Mouse (Mus musculus): ENCODE results near the gene Bcl7c. TPM values are rescaled to one million over a fixed set of nuclear protein-coding genes. Genes with fewer than 3 reads are reported as not detected.

The Bcl7c gene
- total and polyA plus RNA-seq, 3 experiments: 13.5 to 34.5 (median 34.1) TPM

DNA sequence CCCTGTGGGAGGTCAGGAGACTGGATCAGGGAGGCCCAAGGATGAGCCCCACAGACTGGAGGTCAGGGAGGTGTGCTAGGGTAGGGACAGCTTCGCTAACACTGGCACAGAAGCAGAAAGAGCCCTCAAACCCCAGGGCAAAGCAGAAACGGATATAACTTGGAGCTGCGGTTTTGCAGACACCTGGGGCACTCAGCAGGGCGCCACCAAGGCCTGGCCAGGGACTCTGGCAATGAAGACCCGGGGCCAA lies 851 bp downstream of the Bcl7c start:
- peaks cover 8% of the 10 kb centered on the region for H3K4me1 ChIP-seq (ENCODE audit: control insufficient read depth, insufficient read depth, low read length)
- H3K27ac ChIP-seq: peak overlapping the region; percentile 96
- intact Hi-C loops (cut with DNase I): loop anchor here (1.0 to 5.0 kb wide), 3 partner anchors 15 to 121 kb away; partner anchors contain the start of genes Ccdc189 and Rnf40
- H3K79me2 ChIP-seq (replicated peaks; ENCODE audit: control insufficient read depth, insufficient read depth, low read length): no peaks in the 10 kb centered on the region
- no peak for DNase-seq
- peak overlapping the region; percentile 88 for H3K9ac ChIP-seq (ENCODE audit: low read depth, low read length)
- no peak for TF ChIP-seq EP300 (IDR thresholded peaks at IDR 0.05; ENCODE audit: insufficient read depth, low read depth, low read length)
- no peak for TF ChIP-seq CTCF (IDR thresholded peaks at IDR 0.05)
- no peak for TF ChIP-seq POLR2A (IDR thresholded peaks at IDR 0.05; ENCODE audit: insufficient read depth, low read depth, low read length)
- 6% methylated on average over 5 of the region's 5 CpGs for WGBS
- no peaks in the 10 kb centered on the region for H3K36me3 ChIP-seq (ENCODE audit: control insufficient read depth, insufficient read depth, low read length)
- peak overlapping the region; percentile 91 for H3K4me3 ChIP-seq
- no peaks in the 10 kb centered on the region for H3K27me3 ChIP-seq (ENCODE audit: control insufficient read depth, insufficient read depth, low read length)

GRCm38 (mm10) chr7:127707045-127707956 lies 1.4 kb downstream of the Bcl7c start:
- intact Hi-C loops (cut with DNase I): loop anchor here (2.0 to 5.0 kb wide), 2 partner anchors 14 to 120 kb away; partner anchors contain the start of genes Ccdc189 and Rnf40
- WGBS: 64% methylated on average over 22 of the region's 22 CpGs
- Histone ChIP-seq H3K9ac (ENCODE audit: low read depth, low read length) (peak overlapping the region; percentile 88), H3K4me3 (peak overlapping the region; percentile 91), H3K4me1 (ENCODE audit: control insufficient read depth, insufficient read depth, low read length) (peaks cover 9% of the 10 kb centered on the region), H3K79me2 (replicated peaks; ENCODE audit: control insufficient read depth, insufficient read depth, low read length) (no peaks in the 10 kb centered on the region), H3K27me3 (ENCODE audit: control insufficient read depth, insufficient read depth, low read length) (no peaks in the 10 kb centered on the region), H3K36me3 (ENCODE audit: control insufficient read depth, insufficient read depth, low read length) (no peaks in the 10 kb centered on the region), H3K27ac (peak overlapping the region; percentile 96)
- DNase-seq: peak in 1 of 2 experiments; percentile 28
- TF ChIP-seq EP300 (IDR thresholded peaks at IDR 0.05; ENCODE audit: insufficient read depth, low read depth, low read length): no peak
- no peak for TF ChIP-seq POLR2A (IDR thresholded peaks at IDR 0.05; ENCODE audit: insufficient read depth, low read depth, low read length)
- no peak for TF ChIP-seq CTCF (IDR thresholded peaks at IDR 0.05)

DNA sequence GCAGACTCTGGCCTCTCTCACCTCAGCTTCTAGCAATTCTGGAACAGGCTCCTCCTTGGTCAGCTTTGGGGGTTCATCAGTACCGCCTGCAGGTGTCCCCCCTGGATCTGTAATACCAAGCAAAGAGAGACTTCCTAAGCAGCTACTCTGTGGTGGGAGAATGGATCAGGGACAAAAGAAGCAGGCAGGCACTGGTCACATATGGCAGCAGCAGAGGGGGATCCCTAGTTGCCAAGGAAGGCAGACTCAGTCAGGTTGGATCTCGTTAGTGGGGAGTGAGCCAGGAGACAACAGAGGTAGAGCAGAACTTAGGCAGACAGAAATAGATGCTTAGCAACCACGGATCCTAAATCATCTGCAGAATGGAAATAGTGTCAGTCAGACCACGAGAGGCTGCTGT lies 3.0 kb downstream of the Bcl7c start:
- TF ChIP-seq EP300 (IDR thresholded peaks at IDR 0.05; ENCODE audit: insufficient read depth, low read depth, low read length) (no peak), POLR2A (IDR thresholded peaks at IDR 0.05; ENCODE audit: insufficient read depth, low read depth, low read length) (no peak), CTCF (IDR thresholded peaks at IDR 0.05) (no peak)
- Histone ChIP-seq H3K36me3 (ENCODE audit: control insufficient read depth, insufficient read depth, low read length) (peaks cover 4% of the 10 kb centered on the region), H3K9ac (ENCODE audit: low read depth, low read length) (no peak overlapping the region), H3K27me3 (ENCODE audit: control insufficient read depth, insufficient read depth, low read length) (no peaks in the 10 kb centered on the region), H3K27ac (no peak overlapping the region), H3K79me2 (replicated peaks; ENCODE audit: control insufficient read depth, insufficient read depth, low read length) (no peaks in the 10 kb centered on the region), H3K4me3 (no peak overlapping the region), H3K4me1 (ENCODE audit: control insufficient read depth, insufficient read depth, low read length) (peaks cover 7% of the 10 kb centered on the region)
- DNase-seq: no peak
- intact Hi-C loops (cut with DNase I): loop anchor here (2.0 to 5.0 kb wide), 2 partner anchors 13 to 118 kb away; partner anchors contain the start of genes Ccdc189 and Rnf40
- 77% methylated on average over 4 of the region's 4 CpGs for WGBS

GRCm38 (mm10) chr7:127704598-127704997 lies 4.1 kb downstream of the Bcl7c start:
- no peak overlapping the region for H3K4me3 ChIP-seq
- intact Hi-C loops (cut with DNase I): no loop called here
- TF ChIP-seq EP300 (IDR thresholded peaks at IDR 0.05; ENCODE audit: insufficient read depth, low read depth, low read length) (no peak), POLR2A (IDR thresholded peaks at IDR 0.05; ENCODE audit: insufficient read depth, low read depth, low read length) (no peak), CTCF (IDR thresholded peaks at IDR 0.05) (no peak)
- peaks cover 4% of the 10 kb centered on the region for H3K36me3 ChIP-seq (ENCODE audit: control insufficient read depth, insufficient read depth, low read length)
- H3K4me1 ChIP-seq (ENCODE audit: control insufficient read depth, insufficient read depth, low read length): peaks cover 7% of the 10 kb centered on the region
- H3K9ac ChIP-seq (ENCODE audit: low read depth, low read length): no peak overlapping the region
- no peak overlapping the region for H3K27ac ChIP-seq
- no peaks in the 10 kb centered on the region for H3K79me2 ChIP-seq (replicated peaks; ENCODE audit: control insufficient read depth, insufficient read depth, low read length)
- no peak for DNase-seq
- WGBS: 91% methylated on average over 6 of the region's 6 CpGs
- H3K27me3 ChIP-seq (ENCODE audit: control insufficient read depth, insufficient read depth, low read length): no peaks in the 10 kb centered on the region

GRCm38 (mm10) chr7:127703561-127704178 lies 5.1 kb downstream of the Bcl7c start:
- intact Hi-C loops (cut with DNase I): no loop called here
- Histone ChIP-seq H3K4me1 (ENCODE audit: control insufficient read depth, insufficient read depth, low read length) (peaks cover 4% of the 10 kb centered on the region), H3K4me3 (no peak overlapping the region), H3K27me3 (ENCODE audit: control insufficient read depth, insufficient read depth, low read length) (no peaks in the 10 kb centered on the region), H3K36me3 (ENCODE audit: control insufficient read depth, insufficient read depth, low read length) (peaks cover 4% of the 10 kb centered on the region), H3K9ac (ENCODE audit: low read depth, low read length) (no peak overlapping the region), H3K79me2 (replicated peaks; ENCODE audit: control insufficient read depth, insufficient read depth, low read length) (no peaks in the 10 kb centered on the region), H3K27ac (no peak overlapping the region)
- 93% methylated on average over 8 of the region's 8 CpGs for WGBS
- no peak for DNase-seq
- TF ChIP-seq EP300 (IDR thresholded peaks at IDR 0.05; ENCODE audit: insufficient read depth, low read depth, low read length) (no peak), POLR2A (IDR thresholded peaks at IDR 0.05; ENCODE audit: insufficient read depth, low read depth, low read length) (no peak)
